Mouse (Mus musculus) ovary, postnatal 14 days (tissue): ENCODE data around the gene Hist2h2bb.
"Not testable (repeated sequence)": the region's sequence is repeated elsewhere in the genome, so short reads cannot be mapped to it uniquely, and the experiment has no call there.

Source experiments
- DNase-seq: peaks from one replicate; pipeline ENCODE4 v3.0.0; 2022; ENCODE audit warnings: low spot score

Gene Hist2h2bb

GRCm38 (mm10) chr3:96239949-96240798, 29.4 kb upstream of the Hist2h2bb start, which contains the start of gene Hist2h2aa2:
Gene Hist2h2aa2 (minus strand): TSS chr3:96240276.
- DNase-seq = peak; percentile 89

- DNase-seq = no peak
Observed at GRCm38 (mm10) chr3:96240799-96241197, 28.8 kb upstream of the Hist2h2bb start.

GRCm38 (mm10) chr3:96243921-96244572, 25.5 kb upstream of the Hist2h2bb start:
- no peak for DNase-seq

GRCm38 (mm10) chr3:96245003-96245886, 24.3 kb upstream of the Hist2h2bb start, which contains the start of gene Hist2h2aa1:
Gene Hist2h2aa1 (plus strand): TSS chr3:96245497.
- peak; percentile 69 for DNase-seq

- not testable (repeated sequence) for DNase-seq
Observed at GRCm38 (mm10) chr3:96246018-96246417, 23.5 kb upstream of the Hist2h2bb start.

GRCm38 (mm10) chr3:96246427-96246856, 23.1 kb upstream of the Hist2h2bb start, which contains the start of gene Hist2h3c1:
Gene Hist2h3c1 (plus strand): TSS chr3:96246685.
- DNase-seq = not testable (repeated sequence)

GRCm38 (mm10) chr3:96247356-96248140, 22.0 kb upstream of the Hist2h2bb start:
- no peak for DNase-seq

GRCm38 (mm10) chr3:96248141-96249033, 21.2 kb upstream of the Hist2h2bb start:
- no peak for DNase-seq

- no peak for DNase-seq
Observed at GRCm38 (mm10) chr3:96249034-96249345, 20.6 kb upstream of the Hist2h2bb start.

- no peak for DNase-seq
Observed at GRCm38 (mm10) chr3:96250890-96251289, 18.7 kb upstream of the Hist2h2bb start.

GRCm38 (mm10) chr3:96251787-96252186, 17.8 kb upstream of the Hist2h2bb start:
- DNase-seq = no peak

GRCm38 (mm10) chr3:96254683-96255355, 14.7 kb upstream of the Hist2h2bb start:
- no peak for DNase-seq

- no peak for DNase-seq
Observed at GRCm38 (mm10) chr3:96255926-96256593, 13.5 kb upstream of the Hist2h2bb start.

GRCm38 (mm10) chr3:96257190-96257589, 12.4 kb upstream of the Hist2h2bb start:
- no peak for DNase-seq

- no peak for DNase-seq
Observed at GRCm38 (mm10) chr3:96260220-96260619, 9.3 kb upstream of the Hist2h2bb start.

- DNase-seq = no peak
Observed at GRCm38 (mm10) chr3:96261623-96262022, 7.9 kb upstream of the Hist2h2bb start.

- peak; percentile 61 for DNase-seq
Observed at GRCm38 (mm10) chr3:96262216-96262875, 7.2 kb upstream of the Hist2h2bb start.

GRCm38 (mm10) chr3:96262979-96263550, 6.5 kb upstream of the Hist2h2bb start, which contains the start of gene Hist2h4:
Gene Hist2h4 (minus strand): TSS chr3:96263311.
- DNase-seq = peak; percentile 96
